Mouse (Mus musculus): Measurements from ENCODE around the gene Faim2. TPM values are rescaled to one million over a fixed set of nuclear protein-coding genes. Genes with fewer than 3 reads are reported as not detected.

The Faim2 gene
- 0.14 TPM in 1 of 2 replicates, not detected in the other for polyA plus RNA-seq (2012; ENCODE audit: insufficient read depth, low replicate concordance)

- H3K27me3 ChIP-seq (replicated peaks) = peaks cover 90% of the 10 kb centered on the region
- H3K36me3 ChIP-seq (replicated peaks; ENCODE audit: low read length) = no peaks in the 10 kb centered on the region
- peak within 1 kb of the TSS; percentile 7 for H3K4me3 ChIP-seq (replicated peaks)
- no peak for TF ChIP-seq GATA1 (IDR thresholded peaks at IDR 0.05; ENCODE audit: borderline replicate concordance, low read length)
- no peak for TF ChIP-seq FLI1 (IDR thresholded peaks at IDR 0.05; ENCODE audit: low read length)
- H3K4me1 ChIP-seq = peaks cover 9% of the 10 kb centered on the region
- H3K9me3 ChIP-seq = no peaks in the 10 kb centered on the region
These were observed at the start of gene Faim2 for GRCm38 (mm10) chr15:99527629-99528353. Faim2 (minus strand) TSS chr15:99528165.

- H3K36me3 ChIP-seq (replicated peaks; ENCODE audit: low read length) = no peaks in the 10 kb centered on the region
- peaks cover 73% of the 10 kb centered on the region for H3K27me3 ChIP-seq (replicated peaks)
- no peaks in the 10 kb centered on the region for H3K4me1 ChIP-seq
- peaks cover 12% of the 10 kb centered on the region for H3K9me3 ChIP-seq
- H3K4me3 ChIP-seq (replicated peaks) = no peak overlapping the region
- TF ChIP-seq FLI1 (IDR thresholded peaks at IDR 0.05; ENCODE audit: low read length) = no peak
- no peak for TF ChIP-seq GATA1 (IDR thresholded peaks at IDR 0.05; ENCODE audit: borderline replicate concordance, low read length)
These were observed 41.2 kb upstream of the Faim2 start for GRCm38 (mm10) chr15:99569123-99569522.

- TF ChIP-seq GATA1 (IDR thresholded peaks at IDR 0.05; ENCODE audit: borderline replicate concordance, low read length) (no peak), FLI1 (IDR thresholded peaks at IDR 0.05; ENCODE audit: low read length) (no peak)
- Histone ChIP-seq H3K4me3 (replicated peaks) (no peak overlapping the region), H3K9me3 (peaks cover 12% of the 10 kb centered on the region), H3K27me3 (replicated peaks) (peaks cover 73% of the 10 kb centered on the region), H3K36me3 (replicated peaks; ENCODE audit: low read length) (no peaks in the 10 kb centered on the region), H3K4me1 (no peaks in the 10 kb centered on the region)
These were observed 40.7 kb upstream of the Faim2 start for GRCm38 (mm10) chr15:99568682-99569081.

- Histone ChIP-seq H3K4me3 (replicated peaks) (no peak overlapping the region), H3K36me3 (replicated peaks; ENCODE audit: low read length) (no peaks in the 10 kb centered on the region), H3K9me3 (peaks cover 12% of the 10 kb centered on the region), H3K4me1 (no peaks in the 10 kb centered on the region), H3K27me3 (replicated peaks) (peaks cover 72% of the 10 kb centered on the region)
- TF ChIP-seq FLI1 (IDR thresholded peaks at IDR 0.05; ENCODE audit: low read length) = no peak
- TF ChIP-seq GATA1 (IDR thresholded peaks at IDR 0.05; ENCODE audit: borderline replicate concordance, low read length) = no peak
These were observed 39.4 kb upstream of the Faim2 start for GRCm38 (mm10) chr15:99567371-99567770.

GRCm38 (mm10) chr15:99560246-99560645 is 32.3 kb upstream of the Faim2 start:
- no peaks in the 10 kb centered on the region for H3K4me1 ChIP-seq
- TF ChIP-seq FLI1 (IDR thresholded peaks at IDR 0.05; ENCODE audit: low read length) = no peak
- no peak for TF ChIP-seq GATA1 (IDR thresholded peaks at IDR 0.05; ENCODE audit: borderline replicate concordance, low read length)
- 0 out of 2 replicates have a peak, but pooled peaks cover 3% of the 10 kb centered on the region for H3K9me3 ChIP-seq
- H3K4me3 ChIP-seq (replicated peaks) = no peak overlapping the region
- H3K36me3 ChIP-seq (replicated peaks; ENCODE audit: low read length) = no peaks in the 10 kb centered on the region
- H3K27me3 ChIP-seq (replicated peaks) = peaks cover 61% of the 10 kb centered on the region

GRCm38 (mm10) chr15:99558947-99559346 is 31.0 kb upstream of the Faim2 start:
- Histone ChIP-seq H3K9me3 (0 out of 2 replicates have a peak, but pooled peaks cover 3% of the 10 kb centered on the region), H3K27me3 (replicated peaks) (peaks cover 58% of the 10 kb centered on the region), H3K4me1 (no peaks in the 10 kb centered on the region), H3K36me3 (replicated peaks; ENCODE audit: low read length) (no peaks in the 10 kb centered on the region), H3K4me3 (replicated peaks) (no peak overlapping the region)
- TF ChIP-seq GATA1 (IDR thresholded peaks at IDR 0.05; ENCODE audit: borderline replicate concordance, low read length) (no peak), FLI1 (IDR thresholded peaks at IDR 0.05; ENCODE audit: low read length) (no peak)

GRCm38 (mm10) chr15:99553767-99554166 is 25.8 kb upstream of the Faim2 start:
- Histone ChIP-seq H3K36me3 (replicated peaks; ENCODE audit: low read length) (no peaks in the 10 kb centered on the region), H3K4me3 (replicated peaks) (no peak overlapping the region), H3K4me1 (no peaks in the 10 kb centered on the region), H3K9me3 (0 out of 2 replicates have a peak, but pooled peaks cover 3% of the 10 kb centered on the region), H3K27me3 (replicated peaks) (peaks cover 41% of the 10 kb centered on the region)
- TF ChIP-seq FLI1 (IDR thresholded peaks at IDR 0.05; ENCODE audit: low read length) (no peak), GATA1 (IDR thresholded peaks at IDR 0.05; ENCODE audit: borderline replicate concordance, low read length) (no peak)

- H3K36me3 ChIP-seq (replicated peaks; ENCODE audit: low read length) = no peaks in the 10 kb centered on the region
- H3K9me3 ChIP-seq = no peaks in the 10 kb centered on the region
- peaks cover 51% of the 10 kb centered on the region for H3K27me3 ChIP-seq (replicated peaks)
- H3K4me1 ChIP-seq = no peaks in the 10 kb centered on the region
- TF ChIP-seq FLI1 (IDR thresholded peaks at IDR 0.05; ENCODE audit: low read length) (no peak), GATA1 (IDR thresholded peaks at IDR 0.05; ENCODE audit: borderline replicate concordance, low read length) (no peak)
- H3K4me3 ChIP-seq (replicated peaks) = no peak overlapping the region
These were observed 21.9 kb upstream of the Faim2 start for GRCm38 (mm10) chr15:99549901-99550300.

- no peak for TF ChIP-seq GATA1 (IDR thresholded peaks at IDR 0.05; ENCODE audit: borderline replicate concordance, low read length)
- no peak for TF ChIP-seq FLI1 (IDR thresholded peaks at IDR 0.05; ENCODE audit: low read length)
- Histone ChIP-seq H3K36me3 (replicated peaks; ENCODE audit: low read length) (no peaks in the 10 kb centered on the region), H3K9me3 (no peaks in the 10 kb centered on the region), H3K4me1 (no peaks in the 10 kb centered on the region), H3K4me3 (replicated peaks) (no peak overlapping the region), H3K27me3 (replicated peaks) (peaks cover 60% of the 10 kb centered on the region)
These were observed 19.8 kb upstream of the Faim2 start for GRCm38 (mm10) chr15:99547732-99548131.

GRCm38 (mm10) chr15:99546596-99546995 is 18.6 kb upstream of the Faim2 start:
- Histone ChIP-seq H3K36me3 (replicated peaks; ENCODE audit: low read length) (no peaks in the 10 kb centered on the region), H3K27me3 (replicated peaks) (peaks cover 67% of the 10 kb centered on the region), H3K4me3 (replicated peaks) (no peak overlapping the region), H3K9me3 (no peaks in the 10 kb centered on the region), H3K4me1 (no peaks in the 10 kb centered on the region)
- no peak for TF ChIP-seq FLI1 (IDR thresholded peaks at IDR 0.05; ENCODE audit: low read length)
- no peak for TF ChIP-seq GATA1 (IDR thresholded peaks at IDR 0.05; ENCODE audit: borderline replicate concordance, low read length)
